Mouse (Mus musculus) right cerebral cortex, postnatal 25 days (tissue): ENCODE results near the gene Aff3.

ENCODE experiments used
- DNase-seq: peaks from one replicate; pipeline ENCODE4 v3.0.0; 2022

The Aff3 gene

DNA sequence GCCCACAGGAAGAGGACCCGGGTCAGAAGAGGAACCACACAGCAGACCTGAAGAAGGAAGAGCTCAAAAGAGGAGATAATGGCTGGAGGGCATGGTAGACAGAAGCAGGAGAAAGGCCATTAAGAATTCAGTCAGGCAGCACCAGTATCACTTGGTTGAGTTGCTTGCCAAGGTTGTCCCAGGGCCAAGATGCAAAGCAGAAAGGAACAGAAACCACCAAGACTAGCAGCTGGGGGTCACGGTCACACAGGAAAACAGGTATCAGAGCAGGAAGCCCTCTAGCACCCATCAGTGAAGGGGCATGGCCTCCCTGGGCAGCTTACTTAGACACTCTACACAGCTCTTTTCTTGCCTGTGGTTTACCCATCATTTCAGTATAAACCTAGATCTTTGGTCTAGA is 525.4 kb downstream of the Aff3 start:
- no peak for DNase-seq

DNA sequence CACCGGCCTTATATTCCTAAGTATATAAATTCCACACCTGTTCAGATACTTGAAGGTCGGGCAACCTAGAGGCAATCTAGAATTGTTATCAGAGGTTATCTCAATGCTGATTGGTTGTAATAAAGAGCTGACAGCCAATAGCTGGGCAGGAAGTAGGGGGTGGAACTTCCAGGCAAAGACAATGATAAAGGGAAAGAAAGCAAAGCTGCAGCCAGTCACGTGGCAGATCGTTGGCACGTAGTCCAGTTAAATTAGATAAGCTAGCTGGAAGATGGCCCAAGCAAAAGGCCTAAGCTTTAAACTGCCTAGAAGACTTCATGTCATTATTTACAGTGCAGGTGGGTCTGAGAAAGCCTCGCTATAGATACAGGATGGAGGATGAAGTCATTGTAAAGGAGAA is 531.8 kb downstream of the Aff3 start:
- DNase-seq, result no peak

DNA sequence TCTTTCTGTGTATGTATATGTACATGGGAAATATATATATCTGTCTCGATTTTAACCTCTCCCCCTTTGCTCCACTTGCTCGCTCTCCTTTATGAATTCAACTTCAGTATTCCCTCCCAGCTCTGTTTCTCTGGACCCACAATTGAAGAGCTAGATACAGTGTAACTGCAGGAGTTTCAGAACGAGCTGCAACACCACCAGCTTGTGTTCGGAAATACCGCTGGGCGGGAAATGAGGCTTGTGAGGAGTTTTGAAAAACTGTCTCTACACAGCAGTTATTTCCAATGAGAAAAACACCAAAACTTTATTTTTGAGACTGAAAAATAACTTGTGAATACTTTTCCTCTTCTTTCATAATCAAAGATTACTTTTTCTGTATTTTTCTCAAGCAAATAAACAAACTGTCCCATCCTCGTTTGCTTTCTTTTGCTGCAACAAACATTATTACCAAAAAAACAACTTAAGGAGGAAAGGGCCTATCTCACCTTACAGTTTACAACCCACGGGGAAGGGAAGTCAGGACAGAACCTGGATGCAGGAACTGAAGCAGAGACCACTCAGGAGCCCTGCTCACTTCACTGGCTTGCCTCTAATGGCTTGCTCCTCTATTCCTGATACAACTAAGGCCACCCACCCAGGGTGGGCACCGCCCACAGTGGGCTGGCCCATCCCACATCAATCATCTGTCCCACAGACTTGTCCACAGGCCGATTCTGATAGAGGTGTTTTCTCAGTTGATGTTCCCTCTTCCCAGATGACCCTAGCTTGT is 533.9 kb downstream of the Aff3 start:
- no peak for DNase-seq

DNA sequence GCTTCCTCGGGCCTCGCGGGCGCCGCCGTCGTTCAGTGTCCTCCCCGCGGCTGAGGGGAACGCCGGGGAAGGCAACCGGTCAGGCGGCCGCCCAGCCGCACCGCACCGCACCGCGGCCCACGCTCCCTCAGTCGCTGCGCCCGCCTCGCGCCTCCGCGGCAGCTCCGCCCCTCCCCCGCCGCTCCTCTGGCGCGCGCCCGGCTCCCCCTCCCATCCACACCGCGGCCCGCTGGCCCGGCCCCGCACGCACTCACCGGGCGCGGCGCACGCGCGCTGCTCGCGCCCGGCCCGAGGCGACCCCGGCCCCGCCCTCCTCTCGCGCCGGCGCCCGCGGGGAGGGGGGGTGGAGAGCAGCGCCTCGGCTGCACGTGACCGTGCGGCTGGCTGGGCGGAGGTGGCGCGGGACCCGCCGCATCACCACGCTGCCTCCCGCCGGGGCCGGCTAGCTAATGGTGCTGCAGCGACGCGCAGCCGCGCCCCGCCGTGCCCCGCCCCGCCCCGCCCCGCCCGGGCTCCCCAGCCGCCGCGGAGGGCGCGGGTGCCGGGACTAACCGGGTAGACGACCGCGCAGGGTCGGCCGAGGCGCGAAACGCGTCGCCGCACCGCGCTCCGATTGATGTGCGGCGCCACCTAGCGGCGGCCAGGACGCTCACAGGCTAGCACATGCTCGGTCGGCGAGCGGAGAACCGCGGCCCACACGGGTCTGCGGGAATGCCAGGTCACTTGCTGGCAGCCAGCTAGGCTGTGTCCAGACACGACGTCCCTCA is 535.1 kb downstream of the Aff3 start, which contains the start of gene Rev1:
Gene Rev1, minus strand, starts transcription at position 301 of the 767 bp plus-strand sequence.
- DNase-seq, result peak; percentile 98

DNA sequence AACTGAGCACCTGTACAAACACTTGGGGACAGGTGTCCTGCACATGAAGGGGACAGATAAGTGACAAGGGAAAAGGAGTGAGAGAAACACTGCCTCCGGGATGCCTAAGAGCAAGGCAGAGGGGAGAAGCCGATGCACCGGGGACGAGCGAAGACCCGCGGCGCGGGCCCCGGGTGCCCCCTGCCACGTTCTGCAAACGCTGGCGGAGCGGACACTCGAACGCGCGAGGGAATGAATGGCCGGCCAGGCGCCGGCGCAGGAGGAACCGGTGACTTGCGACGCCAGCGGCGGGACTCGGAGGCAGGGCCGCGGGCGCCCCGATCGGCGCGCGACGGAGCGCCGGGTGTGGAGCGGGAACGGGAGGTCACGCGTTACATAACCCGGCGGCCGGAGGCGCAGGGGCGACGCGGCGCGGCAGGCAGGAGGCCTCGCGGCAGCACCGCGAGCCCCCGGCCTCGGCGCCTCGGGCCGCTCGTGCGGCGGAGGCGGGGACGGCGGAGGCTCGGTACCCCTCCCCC is 535.8 kb downstream of the Aff3 start:
- DNase-seq, result peak; percentile 57
